Mouse (Mus musculus): ENCODE measurements at regions not wholly inside any gene's neighbourhood (a gene's known extent, or its start where the extent isn't known, plus 50 kb on each side); places are given as distances from the start of the nearest gene placed in this dataset.

DNA sequence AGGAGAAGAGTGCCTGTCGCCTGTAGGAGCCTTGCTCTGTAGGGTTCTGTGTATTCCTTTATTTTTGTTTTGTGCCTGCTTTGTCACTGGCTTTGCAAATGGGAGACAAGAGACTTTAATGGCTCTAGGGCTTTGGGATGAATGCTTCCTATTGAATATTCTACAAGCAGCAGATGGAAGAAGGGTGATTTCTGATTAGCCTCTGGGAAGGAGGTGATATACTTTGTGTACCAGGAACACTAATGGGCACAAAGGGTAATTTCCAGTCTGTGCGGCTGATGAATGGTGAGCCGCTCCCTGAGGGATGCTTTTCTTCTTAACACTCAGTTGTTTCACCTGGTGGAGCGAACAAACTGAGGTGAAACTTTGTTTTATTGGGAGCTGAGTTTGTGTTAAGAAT lies 435.5 kb downstream of the Bckdhb start:
- no peak for TF ChIP-seq EP300 (optimal IDR thresholded peaks at IDR 0.05)
- TF ChIP-seq CTCF (IDR thresholded peaks at IDR 0.05; ENCODE audit: low read depth): no peak

All from stomach, postnatal 0 days (tissue).